Mouse (Mus musculus): ENCODE measurements at regions not wholly inside any gene's neighbourhood (a gene's known extent, or its start where the extent isn't known, plus 50 kb on each side); places are given as distances from the start of the nearest gene placed in this dataset.
A peak's percentile ranks its signal among the peaks of the same experiment; 100 is the strongest.

- no peak for DNase-seq (ENCODE audit: low read depth, low spot score)
These were observed 259.7 kb downstream of the Tmem182 start for GRCm38 (mm10) chr1:41065130-41065529.

DNA sequence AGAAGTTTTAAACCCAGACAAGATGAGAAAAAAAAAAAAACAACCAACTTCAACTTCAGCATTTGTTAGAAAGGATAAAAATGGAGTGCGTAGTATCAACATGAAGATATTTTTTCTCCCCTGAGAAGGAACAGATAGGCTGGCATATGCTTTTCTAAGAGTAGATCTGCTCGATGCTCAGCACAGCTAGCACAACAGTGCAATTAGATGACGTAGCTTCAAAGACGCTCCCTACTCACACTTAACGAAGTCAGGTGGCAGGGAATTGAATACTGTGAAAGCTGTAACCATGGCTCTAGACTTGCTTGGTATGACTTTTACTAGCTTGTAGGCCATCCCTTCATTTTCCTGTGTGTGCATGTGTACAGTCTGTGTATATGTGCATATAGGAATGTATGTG is 299.5 kb downstream of the Tmem182 start:
- no peak for DNase-seq (ENCODE audit: low read depth, low spot score)

DNA sequence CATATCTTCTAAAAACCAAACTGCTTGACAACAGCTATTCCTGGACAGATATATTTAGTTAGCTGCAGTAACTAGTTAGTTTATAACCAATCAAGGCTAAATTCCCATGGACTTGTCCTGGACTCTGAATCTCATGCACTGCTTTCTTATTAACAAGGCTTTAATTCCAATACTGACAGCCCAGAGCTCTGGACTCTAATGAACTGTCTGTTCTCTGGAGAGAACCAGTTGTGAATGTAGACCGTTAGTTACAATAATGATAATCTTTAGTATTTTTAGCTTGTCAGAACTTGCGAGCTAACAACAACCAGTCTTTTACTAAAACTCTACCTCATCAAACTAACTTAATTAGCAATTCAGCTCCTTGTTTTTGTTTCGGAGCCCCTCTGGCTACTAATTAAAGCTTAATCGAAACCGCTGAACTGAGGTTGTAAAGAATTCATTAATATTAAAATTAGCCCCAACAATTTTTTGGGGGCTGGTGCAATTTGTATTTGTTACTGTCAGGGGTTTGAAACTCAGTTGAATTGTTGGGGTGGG is 316.3 kb downstream of the Tmem182 start:
- no peak for DNase-seq (ENCODE audit: low read depth, low spot score)

- DNase-seq (ENCODE audit: low read depth, low spot score) = no peak
These were observed 326.0 kb downstream of the Tmem182 start for GRCm38 (mm10) chr1:41131410-41131809.

DNA sequence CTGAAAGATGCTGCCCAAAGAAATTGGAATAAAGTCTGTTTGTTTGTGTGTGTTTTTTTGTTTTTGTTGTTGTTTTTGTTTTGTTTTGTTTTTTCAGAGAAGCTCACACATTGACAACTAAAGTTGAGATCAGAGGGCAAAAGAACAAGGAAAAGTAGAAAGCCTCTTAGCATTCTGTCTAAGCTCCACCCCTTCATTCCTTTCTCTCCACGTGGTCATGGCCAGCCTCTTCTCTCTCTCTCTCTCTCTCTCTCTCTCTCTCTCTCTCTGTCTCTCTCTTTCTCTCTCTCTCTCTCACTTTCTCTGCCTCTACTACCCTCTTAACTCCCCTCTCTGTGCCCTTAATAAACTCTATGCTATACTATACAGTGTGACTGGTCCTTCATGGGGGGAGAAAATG is 327.7 kb downstream of the Tmem182 start:
- no peak for DNase-seq (ENCODE audit: low read depth, low spot score)

DNA sequence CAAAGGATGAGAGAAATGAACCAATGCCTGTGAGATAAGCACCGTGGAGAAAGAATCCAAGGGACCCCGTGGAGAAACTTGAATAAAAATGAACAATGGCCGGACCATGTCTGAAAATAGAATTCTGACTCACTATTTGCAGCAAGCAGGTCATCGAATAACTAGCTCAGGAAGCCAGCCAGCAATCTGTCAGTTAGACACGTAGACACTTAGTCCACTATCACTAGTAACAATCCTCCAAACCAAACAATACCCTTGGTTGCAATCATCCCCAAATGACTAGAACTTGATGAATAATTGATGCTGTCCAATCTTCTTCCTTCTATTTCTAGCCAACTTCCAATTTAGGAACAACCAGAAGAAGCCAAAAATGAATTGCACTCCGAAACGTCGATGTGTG is 328.5 kb downstream of the Tmem182 start:
- DNase-seq (ENCODE audit: low read depth, low spot score) = no peak

GRCm38 (mm10) chr1:41139725-41140124 is 334.3 kb downstream of the Tmem182 start:
- no peak for DNase-seq (ENCODE audit: low read depth, low spot score)

GRCm38 (mm10) chr1:41140542-41140941 is 335.1 kb downstream of the Tmem182 start:
- DNase-seq (ENCODE audit: low read depth, low spot score) = no peak

GRCm38 (mm10) chr1:41141992-41142391 is 336.6 kb downstream of the Tmem182 start:
- no peak for DNase-seq (ENCODE audit: low read depth, low spot score)

- no peak for DNase-seq (ENCODE audit: low read depth, low spot score)
These were observed 347.1 kb downstream of the Tmem182 start for GRCm38 (mm10) chr1:41152516-41152915.

DNA sequence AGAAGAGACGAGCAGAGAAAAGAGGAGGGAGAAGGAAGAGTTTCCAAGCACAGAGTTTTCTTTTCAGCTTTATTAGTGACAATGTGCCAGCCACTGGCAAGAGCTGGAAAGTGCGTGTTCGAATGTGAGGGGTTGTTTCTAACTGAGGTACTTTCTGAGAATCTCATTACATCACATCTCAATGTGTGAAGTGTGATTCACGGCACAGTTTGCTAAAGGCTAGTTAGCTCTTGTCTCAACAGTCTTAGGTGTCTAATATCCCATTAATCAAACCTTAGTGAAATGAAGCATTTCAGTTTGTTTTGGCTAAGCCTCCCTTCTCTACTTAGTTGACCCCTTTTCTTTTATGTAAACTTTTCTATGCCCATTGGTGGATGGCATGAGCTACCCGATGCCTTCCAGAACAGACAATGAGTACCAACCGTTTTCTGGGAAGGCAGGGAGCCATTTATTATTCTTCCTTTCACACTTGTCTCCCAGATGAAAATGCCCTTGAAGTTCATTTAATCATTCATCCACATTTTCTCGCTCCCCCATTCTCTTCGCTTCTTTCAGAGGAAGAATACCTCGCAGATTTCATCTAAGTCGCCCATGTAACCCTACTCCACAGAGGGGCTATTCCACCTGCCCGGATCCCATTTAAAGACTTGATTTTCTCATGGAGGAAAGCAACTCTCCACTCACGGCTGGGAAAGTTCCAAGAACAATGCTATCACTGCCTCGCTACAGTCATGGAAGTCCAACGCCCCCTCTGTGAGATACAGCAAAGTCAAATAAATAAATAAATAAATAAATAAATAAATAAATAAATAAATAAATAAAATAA is 348.0 kb downstream of the Tmem182 start:
- DNase-seq (ENCODE audit: low read depth, low spot score) = no peak

GRCm38 (mm10) chr1:41154198-41154597 is 348.8 kb downstream of the Tmem182 start:
- no peak for DNase-seq (ENCODE audit: low read depth, low spot score)

DNA sequence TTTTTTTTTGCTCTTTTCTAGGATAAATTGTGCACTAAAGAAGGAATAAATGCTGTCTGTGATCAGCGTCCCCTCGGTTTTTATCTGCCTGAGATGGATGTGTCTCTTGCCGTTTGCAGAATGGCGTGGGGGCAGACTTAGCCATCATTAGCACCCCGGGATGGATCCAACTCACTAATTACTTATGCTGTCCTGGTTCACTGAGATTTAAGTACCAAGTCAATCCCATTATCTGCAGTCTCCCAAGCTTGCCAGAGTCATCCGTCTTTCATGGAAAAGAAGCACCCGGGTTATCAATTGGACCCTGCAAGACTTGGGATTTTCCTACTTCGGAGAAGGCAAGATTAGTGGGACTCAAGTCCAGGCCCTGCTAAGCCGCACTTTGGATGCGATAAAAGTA is 351.5 kb downstream of the Tmem182 start:
- DNase-seq (ENCODE audit: low read depth, low spot score) = no peak

DNA sequence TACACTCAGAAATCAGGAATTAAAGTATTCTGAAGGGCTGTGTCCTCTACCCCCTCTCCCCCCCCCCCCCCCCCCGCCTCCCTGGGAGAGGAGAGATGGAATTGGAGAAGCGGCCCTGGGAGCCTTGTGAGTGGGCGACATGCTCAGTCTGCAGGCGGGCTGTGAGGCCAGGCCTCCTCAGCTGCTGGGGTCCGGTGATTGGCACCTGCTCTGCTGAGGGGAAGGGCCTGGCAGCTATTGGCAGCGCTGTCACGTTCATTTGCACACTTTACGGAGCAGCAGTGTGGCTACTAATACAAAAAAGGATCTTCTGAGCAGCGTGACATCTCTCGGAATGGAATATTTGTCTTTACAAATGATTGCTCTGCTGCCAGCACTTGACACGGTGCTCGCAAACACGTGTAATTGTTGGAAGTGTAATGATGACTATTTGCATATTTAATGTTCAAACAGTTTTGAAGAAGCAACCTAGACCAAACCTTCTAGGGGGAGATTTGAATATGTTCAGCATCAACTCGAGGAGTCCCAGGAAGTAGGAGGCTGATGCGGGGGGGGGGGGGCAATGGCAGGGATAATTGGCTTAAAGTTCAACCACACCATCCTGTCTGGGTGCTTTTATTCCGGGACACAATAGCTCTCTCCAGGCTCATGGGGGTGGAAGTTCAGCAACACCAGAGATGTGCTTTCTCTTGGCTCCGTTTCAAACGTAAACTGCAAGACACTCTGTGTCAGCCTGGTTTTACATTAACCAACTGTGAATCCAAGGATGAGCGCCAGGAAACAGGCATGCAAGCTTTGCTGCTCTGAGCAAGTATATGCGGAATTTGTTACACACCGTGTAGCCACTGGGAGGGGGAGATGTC is 352.5 kb downstream of the Tmem182 start:
- DNase-seq (ENCODE audit: low read depth, low spot score) = no peak

- DNase-seq (ENCODE audit: low read depth, low spot score) = peak; percentile 53
These were observed 360.7 kb downstream of the Tmem182 start for GRCm38 (mm10) chr1:41165878-41166786.

- DNase-seq (ENCODE audit: low read depth, low spot score) = no peak
These were observed 361.5 kb downstream of the Tmem182 start for GRCm38 (mm10) chr1:41166787-41167420.

DNA sequence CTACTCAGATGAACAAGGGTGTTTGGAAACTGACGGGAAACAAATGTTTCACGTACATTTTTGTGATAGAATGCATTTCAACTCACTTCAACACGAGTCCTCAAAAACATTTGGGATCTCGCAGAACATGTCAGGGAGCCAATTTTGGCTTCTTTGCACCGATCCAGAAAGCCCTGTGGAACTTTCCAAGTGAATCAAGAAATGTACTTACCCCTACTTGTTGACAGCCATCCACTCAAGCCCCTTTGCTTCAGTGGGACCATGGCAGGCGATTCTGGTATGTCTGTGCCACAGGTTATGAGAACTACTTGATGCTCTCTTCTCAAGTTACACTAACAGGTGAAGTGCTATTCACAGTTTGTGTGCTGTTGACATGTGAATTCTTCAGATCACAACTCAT is 381.6 kb downstream of the Tmem182 start:
- no peak for DNase-seq (ENCODE audit: low read depth, low spot score)

- DNase-seq (ENCODE audit: low read depth, low spot score) = no peak
These were observed 407.5 kb downstream of the Tmem182 start for GRCm38 (mm10) chr1:41212876-41213275.

GRCm38 (mm10) chr1:41225851-41226250 is 420.4 kb downstream of the Tmem182 start:
- no peak for DNase-seq (ENCODE audit: low read depth, low spot score)

GRCm38 (mm10) chr1:41235335-41235734 is 429.9 kb downstream of the Tmem182 start:
- no peak for DNase-seq (ENCODE audit: low read depth, low spot score)

DNA sequence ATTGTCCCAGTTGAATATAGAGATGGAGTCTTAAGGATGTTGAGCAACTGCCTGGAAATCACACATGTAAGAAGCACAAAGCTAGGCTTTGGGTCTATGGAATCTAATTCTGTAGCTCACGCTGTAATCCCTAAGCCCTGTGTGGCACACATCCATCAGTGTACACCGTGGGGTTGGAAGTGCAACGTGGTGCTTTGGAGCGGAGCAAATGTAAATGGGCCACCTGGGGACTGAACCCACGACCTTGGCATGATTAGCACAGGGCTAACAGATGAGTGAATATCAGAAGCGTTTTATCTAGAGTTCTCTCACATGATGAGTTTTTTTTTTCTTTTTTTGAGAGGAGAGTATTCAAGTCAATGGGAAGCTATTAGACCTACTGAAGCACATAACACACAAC is 437.6 kb downstream of the Tmem182 start:
- DNase-seq (ENCODE audit: low read depth, low spot score) = no peak

Measured in retina, postnatal 7 days (tissue).